Mouse (Mus musculus) heart, embryonic 16.5 days (tissue): ENCODE data around the gene Gm16368. TPM values are rescaled to one million over a fixed set of nuclear protein-coding genes. Genes with fewer than 3 reads are reported as not detected.
"Not testable (repeated sequence)": the region's sequence is repeated elsewhere in the genome, so short reads cannot be mapped to it uniquely, and the experiment has no call there.

Experiments
- ATAC-seq: fragments of 200-750 bp; cut with Nextera tagmentation; replicated peaks from 2 replicates; pipeline ENCODE4 v1.8.0; 2017; ENCODE audit warnings: moderate number of reproducible peaks; ENCODE audit not compliant: insufficient read depth, low FRiP score; ENCODE audit errors: extremely low read depth
- H3K27ac ChIP-seq: fragments of 300-500 bp; sonication (generic); 2 replicates; pipeline ENCODE4 v1.5.1; 2014; ENCODE audit warnings: mild to moderate bottlenecking, low read length, control low read depth, moderate library complexity
- H3K27me3 ChIP-seq: fragments of 300-500 bp; sonication (generic); 2 replicates; pipeline ENCODE4 v1.6.1; 2014; ENCODE audit warnings: low read length, mixed read lengths; ENCODE audit not compliant: control insufficient read depth, insufficient read depth
- H3K36me3 ChIP-seq: fragments of 300-500 bp; sonication (generic); 2 replicates; pipeline ENCODE4 v1.6.1; 2014; ENCODE audit not compliant: control insufficient read depth, insufficient read depth
- H3K4me1 ChIP-seq: fragments of 300-500 bp; sonication (generic); 2 replicates; pipeline ENCODE4 v1.6.1; 2014; ENCODE audit warnings: low read length, mixed read lengths; ENCODE audit not compliant: control insufficient read depth, insufficient read depth
- H3K4me2 ChIP-seq: fragments of 300-500 bp; sonication (generic); 2 replicates; pipeline ENCODE4 v1.6.1; 2014; ENCODE audit warnings: low read depth, mild to moderate bottlenecking, control low read depth, low read length
- H3K4me3 ChIP-seq: fragments of 300-500 bp; sonication (generic); 2 replicates; pipeline ENCODE4 v1.5.1; 2014; ENCODE audit warnings: mild to moderate bottlenecking, control low read depth, low read length
- H3K9ac ChIP-seq: fragments of 300-500 bp; sonication (generic); 2 replicates; pipeline ENCODE4 v1.6.1; 2014; ENCODE audit warnings: low read length, control low read depth
- H3K9me3 ChIP-seq: fragments of 300-500 bp; sonication (generic); replicated peaks from 2 replicates; pipeline ENCODE4 v1.6.1; 2016; ENCODE audit warnings: low read length; ENCODE audit not compliant: control insufficient read depth
- WGBS: fragments of 180-500 bp; shearing (Covaris S2); extraction: QIAGEN DNeasy Blood & Tissue Kit; methylation state at CpG from one replicate; pipeline ENCODE4 v1.1.7; 2014; 5-methylcytosine and 5-hydroxymethylcytosine counted together
- polyA plus RNA-seq: library from polyadenylated mRNA; unstranded; fragments of >200 nt; fragmentation: Nextera tagmentation; extraction: Ambion mirVana; gene quantifications from 2 replicates; pipeline ENCODE4 v1.2.1, GENCODE M21; 2015

The Gm16368 gene
- polyA plus RNA-seq = not detected in 2 replicates

- not testable (repeated sequence) for H3K27me3 ChIP-seq, H3K9me3 ChIP-seq, H3K27ac ChIP-seq, H3K9ac ChIP-seq, H3K4me1 ChIP-seq, H3K36me3 ChIP-seq, ATAC-seq, H3K4me3 ChIP-seq, H3K4me2 ChIP-seq
- 55% methylated on average over 1 of the region's 1 CpGs for WGBS
These were observed at the start of gene Gm16368 for GRCm38 (mm10) chr12:88083397-88083796. Gene Gm16368 (plus strand): TSS chr12:88083697.

- H3K9ac ChIP-seq, ATAC-seq, H3K4me1 ChIP-seq, H3K36me3 ChIP-seq, H3K27ac ChIP-seq, H3K27me3 ChIP-seq, H3K4me3 ChIP-seq, H3K9me3 ChIP-seq, H3K4me2 ChIP-seq: not testable (repeated sequence)
These were observed 44.4 kb upstream of the Gm16368 start for GRCm38 (mm10) chr12:88039062-88039461.

GRCm38 (mm10) chr12:88039703-88040102 is 43.8 kb upstream of the Gm16368 start:
- 71% methylated on average over 1 of the region's 1 CpGs for WGBS
- not testable (repeated sequence) for H3K4me2 ChIP-seq, H3K27me3 ChIP-seq, H3K4me1 ChIP-seq, H3K36me3 ChIP-seq, ATAC-seq, H3K9me3 ChIP-seq, H3K27ac ChIP-seq, H3K4me3 ChIP-seq, H3K9ac ChIP-seq

GRCm38 (mm10) chr12:88045226-88045625 is 38.3 kb upstream of the Gm16368 start:
- not testable (repeated sequence) for H3K4me1 ChIP-seq, ATAC-seq, H3K4me3 ChIP-seq, H3K27ac ChIP-seq, H3K4me2 ChIP-seq, H3K27me3 ChIP-seq, H3K9me3 ChIP-seq, H3K36me3 ChIP-seq, H3K9ac ChIP-seq
- 64% methylated on average over 1 of the region's 1 CpGs for WGBS

Other genes starting within 250 kb of the Gm16368 start
- not detected in 2 replicates for gene Gm2001, start 241.4 kb upstream of the Gm16368 start, polyA plus RNA-seq
- not detected in 2 replicates for gene Gm2016, start 209.6 kb upstream of the Gm16368 start, polyA plus RNA-seq
- gene Gm2022, start 188.3 kb upstream of the Gm16368 start, polyA plus RNA-seq = not detected in 2 replicates
- gene Gm2035, start 163.8 kb upstream of the Gm16368 start, polyA plus RNA-seq = not detected in 2 replicates
- not detected in 2 replicates for gene Gm2042, start 129.6 kb upstream of the Gm16368 start, polyA plus RNA-seq
- not detected in 2 replicates for gene Gm2075, start 71.8 kb upstream of the Gm16368 start, polyA plus RNA-seq
- gene Gm6803, start 64.9 kb upstream of the Gm16368 start, polyA plus RNA-seq = not detected in 2 replicates
- not detected in 2 replicates for gene Gm2056, start 56.7 kb upstream of the Gm16368 start, polyA plus RNA-seq
- not detected in 2 replicates for gene Gm10436, start 98.4 kb downstream of the Gm16368 start, polyA plus RNA-seq
- not detected in 2 replicates for gene Gm8332, start 166.4 kb downstream of the Gm16368 start, polyA plus RNA-seq
- not detected in 2 replicates for gene Gm5662, start 190.8 kb downstream of the Gm16368 start, polyA plus RNA-seq
- not detected in 2 replicates for gene Gm5039, start 240.3 kb downstream of the Gm16368 start, polyA plus RNA-seq